Mouse (Mus musculus) neutrophil, adult 5-6 weeks (primary cell): Measurements from ENCODE around the gene Zfp593. TPM values are rescaled to one million over a fixed set of nuclear protein-coding genes. Genes with fewer than 3 reads are reported as not detected.
A peak's percentile ranks its signal among the peaks of the same experiment; 100 is the strongest.

Experiments
- ATAC-seq: fragments of 151-379, 151-347 bp; 2 replicates; pipeline ENCODE4 v1.8.0; 2017; ENCODE audit warnings: mild to moderate bottlenecking, moderate TSS enrichment; ENCODE audit not compliant: insufficient number of reproducible peaks, poor library complexity, low FRiP score, severe bottlenecking; ENCODE audit errors: extremely low read depth
- total RNA-seq: library from RNA; stranded (forward); fragments of 200-1000 nt; gene quantifications from 2 replicates; pipeline ENCODE4 v1.2.3, GENCODE M21; 2017

Gene Zfp593
- total RNA-seq, 1 experiment from 2014 or later = 5.7 TPM

- ATAC-seq = no peak
Measured at GRCm38 (mm10) chr4:134258354-134258753, 13.0 kb upstream of the Zfp593 start.

- ATAC-seq = no peak
Measured at GRCm38 (mm10) chr4:134257198-134258009, 12.0 kb upstream of the Zfp593 start.

GRCm38 (mm10) chr4:134256407-134257197 lies 11.2 kb upstream of the Zfp593 start:
- ATAC-seq = no peak

DNA sequence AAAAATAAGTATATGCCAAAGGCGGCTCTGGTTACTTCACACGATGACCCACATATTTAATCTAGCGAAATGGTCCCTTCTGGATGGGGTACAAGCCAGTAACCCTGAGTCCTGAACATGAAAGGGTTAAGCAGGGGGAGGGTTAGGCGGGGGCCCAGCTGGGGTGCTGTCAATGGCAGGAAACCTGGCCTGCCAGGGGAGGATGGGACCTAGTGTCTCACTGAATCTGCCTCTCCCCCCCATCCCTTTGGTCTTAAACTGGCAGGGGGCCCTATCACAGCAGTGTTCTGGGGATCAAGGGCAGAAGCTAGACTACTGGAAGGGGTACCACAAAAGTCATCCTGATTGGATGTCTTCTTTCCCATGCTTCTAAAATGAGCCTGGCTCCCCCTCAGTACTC lies 10.5 kb upstream of the Zfp593 start:
- ATAC-seq = no peak

DNA sequence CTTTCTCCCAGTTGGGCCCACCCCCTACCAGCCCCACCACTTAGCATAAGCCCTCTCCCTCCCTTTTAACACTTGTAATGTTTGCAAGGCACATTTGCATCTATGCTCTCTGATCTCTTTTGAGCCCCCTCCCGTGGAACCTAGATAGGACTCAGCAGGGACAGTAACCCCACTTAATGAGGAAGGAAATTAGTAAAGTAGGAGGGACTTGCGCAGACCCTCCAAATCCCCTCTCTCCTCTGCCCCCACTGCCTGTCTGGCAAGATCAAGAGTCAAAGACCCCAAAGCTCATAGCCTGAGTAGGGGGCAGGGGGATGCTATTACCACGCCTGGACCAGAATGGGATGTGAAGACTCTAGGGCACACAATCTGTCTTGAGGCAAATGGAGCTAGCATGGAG lies 9.4 kb upstream of the Zfp593 start:
- ATAC-seq = no peak

DNA sequence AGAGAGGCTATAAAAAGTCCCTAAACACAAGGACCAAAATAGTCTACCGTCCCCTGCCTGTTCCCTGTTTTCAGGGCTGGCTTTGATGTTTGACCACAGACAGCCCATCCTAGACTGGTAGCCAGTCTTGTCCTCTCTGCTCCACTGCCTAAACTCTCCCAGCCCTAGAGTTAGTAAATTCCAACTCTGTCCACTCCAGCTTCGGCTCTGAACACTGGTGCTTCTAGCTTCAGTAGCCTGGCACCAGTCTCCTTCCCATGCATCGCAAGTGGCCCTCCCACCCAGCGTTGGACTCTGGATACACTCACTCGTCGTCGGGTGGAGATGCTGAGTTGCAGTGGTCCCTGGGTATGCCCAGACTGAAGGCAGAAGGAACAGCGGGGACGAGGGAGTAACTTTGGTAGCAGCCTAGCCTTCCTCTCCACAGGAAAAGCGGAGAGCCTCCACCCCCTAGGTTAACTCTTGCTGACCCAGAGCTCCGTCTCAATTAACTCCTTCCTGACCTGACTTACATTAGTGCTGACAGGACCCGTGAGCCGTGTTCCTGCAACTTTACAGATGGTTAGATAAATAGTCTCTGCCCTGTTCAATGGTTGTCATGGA lies 8.4 kb upstream of the Zfp593 start, which contains the start of gene Grrp1:
Gene Grrp1 (minus strand): TSS at position 385 of the 603 bp plus-strand sequence.
- ATAC-seq = no peak

GRCm38 (mm10) chr4:134252911-134253721 lies 7.7 kb upstream of the Zfp593 start:
- no peak for ATAC-seq

GRCm38 (mm10) chr4:134252131-134252910 lies 6.9 kb upstream of the Zfp593 start:
- ATAC-seq = no peak

DNA sequence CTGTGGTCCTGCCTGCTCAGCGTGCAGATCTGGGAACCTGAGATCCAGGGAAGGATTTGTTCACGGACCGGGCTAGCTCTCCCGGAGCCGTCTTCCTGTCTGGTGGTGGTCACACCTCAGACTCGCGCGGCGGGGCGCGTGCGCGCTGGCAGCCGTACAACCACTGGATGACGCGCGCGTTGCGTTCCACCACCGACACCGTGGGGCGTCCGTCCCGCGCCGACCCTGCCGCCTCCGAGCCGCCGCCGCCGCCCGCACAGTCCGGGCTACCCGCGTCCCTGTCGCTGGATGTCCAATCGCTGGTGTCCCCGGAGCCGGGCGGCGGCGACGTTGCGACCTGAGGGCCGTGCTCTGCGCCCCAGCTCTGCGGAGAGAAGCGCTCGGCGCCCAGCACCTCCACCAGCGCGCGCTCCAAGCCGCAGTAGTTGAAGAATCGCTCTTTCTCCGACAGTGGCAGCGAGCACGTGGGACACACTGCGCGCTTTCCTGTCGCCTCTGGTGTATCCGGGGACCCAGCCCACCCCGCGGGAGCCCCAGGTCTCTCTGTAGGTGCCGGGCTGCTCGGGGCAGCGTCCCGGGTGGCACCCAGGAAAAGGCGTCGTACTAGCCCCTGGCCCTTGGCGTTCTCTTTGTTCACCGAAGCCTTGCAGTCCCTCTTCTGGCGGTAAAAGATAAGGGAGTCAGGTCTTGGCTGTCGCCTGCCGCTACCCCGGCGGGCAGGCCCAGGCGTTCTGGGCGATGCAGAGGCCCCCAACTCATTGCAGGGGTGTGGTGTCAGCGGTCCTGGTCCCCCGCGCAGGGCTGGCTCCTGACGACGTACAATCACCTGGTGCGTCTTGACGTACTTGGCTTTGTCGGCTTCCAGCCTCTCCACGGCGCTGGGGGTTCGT lies 6.1 kb upstream of the Zfp593 start:
- ATAC-seq = no peak

- ATAC-seq = no peak
Measured at GRCm38 (mm10) chr4:134250930-134251240, 5.5 kb upstream of the Zfp593 start.

GRCm38 (mm10) chr4:134250116-134250929 lies 4.9 kb upstream of the Zfp593 start:
- ATAC-seq = no peak

GRCm38 (mm10) chr4:134249651-134250050 lies 4.3 kb upstream of the Zfp593 start:
- peak; percentile 19; the same call in 1 of the 2 replicates for ATAC-seq

GRCm38 (mm10) chr4:134246719-134247258 lies 1.4 kb upstream of the Zfp593 start, which contains the start of gene Gm30191:
Gene Gm30191, plus strand, starts transcription at chr4:134246935.
- ATAC-seq = no peak

- ATAC-seq = no peak
Measured at GRCm38 (mm10) chr4:134246256-134246655, 864 bp upstream of the Zfp593 start.

GRCm38 (mm10) chr4:134243516-134244250 lies 1.7 kb downstream of the Zfp593 start, which contains the start of gene E130218I03Rik:
Gene E130218I03Rik, plus strand, starts transcription at chr4:134243662.
- no peak for ATAC-seq

DNA sequence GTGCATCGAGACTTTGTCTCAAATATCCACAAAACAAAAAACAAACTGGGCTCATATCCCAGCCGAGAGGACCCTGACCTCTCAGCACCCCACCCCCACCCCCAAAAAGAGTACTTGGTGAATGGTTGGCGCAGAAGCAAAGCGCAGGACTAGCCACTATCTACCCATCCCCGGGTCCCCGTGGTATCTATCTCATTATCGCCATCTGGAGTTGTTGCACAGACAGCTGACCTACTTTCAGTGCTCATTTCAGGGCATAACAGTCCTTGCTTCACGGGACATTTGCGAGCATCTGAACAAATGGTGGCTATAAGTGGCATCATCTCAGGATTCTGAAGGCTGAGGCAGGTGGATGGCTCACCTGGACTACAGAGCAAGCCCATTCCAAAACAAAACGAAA lies 6.7 kb downstream of the Zfp593 start:
- no peak for ATAC-seq
